Mouse (Mus musculus) hindbrain, embryonic 16.5 days (tissue): ENCODE measurements around the gene Ubqlnl. TPM values are rescaled to one million over a fixed set of nuclear protein-coding genes. Genes with fewer than 3 reads are reported as not detected.
A peak's percentile ranks its signal among the peaks of the same experiment; 100 is the strongest.

Experiments used
- ATAC-seq: fragments of 200-750 bp; cut with Nextera tagmentation; 2 replicates; pipeline ENCODE4 v1.8.0; 2017; ENCODE audit warnings: moderate TSS enrichment, moderate library complexity
- H3K27ac ChIP-seq: fragments of 300-500 bp; sonication (generic); 2 replicates; pipeline ENCODE4 v1.5.1; 2014; ENCODE audit warnings: low read depth, mild to moderate bottlenecking, control low read depth, low read length, moderate library complexity
- H3K27me3 ChIP-seq: fragments of 300-500 bp; sonication (generic); replicated peaks from 2 replicates; pipeline ENCODE4 v1.6.1; 2014; ENCODE audit warnings: low read length; ENCODE audit not compliant: control insufficient read depth, insufficient read depth
- H3K36me3 ChIP-seq: fragments of 300-500 bp; sonication (generic); 2 replicates; pipeline ENCODE4 v1.6.1; 2014; ENCODE audit warnings: mild to moderate bottlenecking, low read length, moderate library complexity, mixed read lengths; ENCODE audit not compliant: control insufficient read depth, insufficient read depth
- H3K4me1 ChIP-seq: fragments of 300-500 bp; sonication (generic); 2 replicates; pipeline ENCODE4 v1.6.1; 2014; ENCODE audit warnings: low read depth, low read length; ENCODE audit not compliant: control insufficient read depth, insufficient read depth
- H3K4me2 ChIP-seq: fragments of 300-500 bp; sonication (generic); 2 replicates; pipeline ENCODE4 v1.6.1; 2014; ENCODE audit warnings: mild to moderate bottlenecking, low read length, control low read depth, moderate library complexity
- H3K4me3 ChIP-seq: fragments of 300-500 bp; sonication (generic); 2 replicates; pipeline ENCODE4 v1.5.1; 2014; ENCODE audit warnings: mild to moderate bottlenecking, low read length, control low read depth, moderate library complexity
- H3K9ac ChIP-seq: fragments of 300-500 bp; sonication (generic); 2 replicates; pipeline ENCODE4 v1.6.1; 2014; ENCODE audit warnings: low read depth, mild to moderate bottlenecking, control low read depth, low read length, moderate library complexity
- H3K9me3 ChIP-seq: fragments of 300-500 bp; sonication (generic); 2 replicates; pipeline ENCODE4 v1.6.1; 2014; ENCODE audit warnings: mild to moderate bottlenecking, low read length, moderate library complexity; ENCODE audit not compliant: control insufficient read depth
- WGBS: fragments of 180-500 bp; shearing (Covaris S2); extraction: QIAGEN DNeasy Blood & Tissue Kit; methylation state at CpG from one replicate; pipeline ENCODE4 v1.1.7; 2014; 5-methylcytosine and 5-hydroxymethylcytosine counted together
- polyA plus RNA-seq: library from polyadenylated mRNA; unstranded; fragments of >200 nt; fragmentation: Nextera tagmentation; extraction: Ambion mirVana; gene quantifications from 2 replicates; pipeline ENCODE4 v1.2.1, GENCODE M21; 2015

Gene Ubqlnl
- polyA plus RNA-seq = not detected in 2 replicates

- no peak within 1 kb of the TSS for H3K4me3 ChIP-seq
- H3K9ac ChIP-seq = no peak within 1 kb of the TSS
- no peak within 1 kb of the TSS for H3K27ac ChIP-seq
- no peaks in the 10 kb centered on the region for H3K27me3 ChIP-seq
- 93% methylated on average over 2 of the region's 2 CpGs for WGBS
- ATAC-seq = no peak
- H3K36me3 ChIP-seq = no peaks in the 10 kb centered on the region
- no peaks in the 10 kb centered on the region for H3K4me1 ChIP-seq
- no peaks in the 10 kb centered on the region for H3K9me3 ChIP-seq
- H3K4me2 ChIP-seq = no peak within 1 kb of the TSS
Observed at GRCm38 (mm10) chr7:104150456-104150855, at the start of gene Ubqlnl. Gene Ubqlnl, minus strand, starts transcription at chr7:104150556.

GRCm38 (mm10) chr7:104199822-104200221 is 49.5 kb upstream of the Ubqlnl start:
- Histone ChIP-seq H3K9me3 (no peaks in the 10 kb centered on the region), H3K9ac (no peak overlapping the region), H3K4me1 (no peaks in the 10 kb centered on the region), H3K4me2 (no peak overlapping the region), H3K36me3 (no peaks in the 10 kb centered on the region), H3K27me3 (no peaks in the 10 kb centered on the region), H3K4me3 (no peak overlapping the region), H3K27ac (no peak overlapping the region)
- ATAC-seq = no peak
- WGBS = 8% methylated on average over 5 of the region's 5 CpGs

- WGBS = 86% methylated on average over 6 of the region's 6 CpGs
- Histone ChIP-seq H3K36me3 (no peaks in the 10 kb centered on the region), H3K9ac (no peak within 1 kb of the TSS), H3K4me2 (no peak within 1 kb of the TSS), H3K4me1 (no peaks in the 10 kb centered on the region), H3K9me3 (no peaks in the 10 kb centered on the region), H3K27me3 (no peaks in the 10 kb centered on the region), H3K4me3 (no peak within 1 kb of the TSS), H3K27ac (no peak within 1 kb of the TSS)
- ATAC-seq = no peak
Observed at GRCm38 (mm10) chr7:104195885-104196284, 45.5 kb upstream of the Ubqlnl start, which contains the start of gene Olfr649. Gene Olfr649, minus strand, starts transcription at chr7:104195985.

- Histone ChIP-seq H3K36me3 (no peaks in the 10 kb centered on the region), H3K4me2 (no peak overlapping the region), H3K9me3 (no peaks in the 10 kb centered on the region), H3K9ac (no peak overlapping the region), H3K27ac (no peak overlapping the region), H3K27me3 (no peaks in the 10 kb centered on the region), H3K4me3 (no peak overlapping the region), H3K4me1 (no peaks in the 10 kb centered on the region)
- WGBS = 63% methylated on average over 9 of the region's 9 CpGs
- ATAC-seq = no peak
Observed at GRCm38 (mm10) chr7:104191275-104191674, 40.9 kb upstream of the Ubqlnl start.

- H3K4me3 ChIP-seq = no peak within 1 kb of the TSS
- no peaks in the 10 kb centered on the region for H3K9me3 ChIP-seq
- no peak within 1 kb of the TSS for H3K4me2 ChIP-seq
- WGBS = 91% methylated on average over 2 of the region's 2 CpGs
- H3K4me1 ChIP-seq = no peaks in the 10 kb centered on the region
- no peak for ATAC-seq
- H3K36me3 ChIP-seq = no peaks in the 10 kb centered on the region
- no peak within 1 kb of the TSS for H3K27ac ChIP-seq
- no peak within 1 kb of the TSS for H3K9ac ChIP-seq
- no peaks in the 10 kb centered on the region for H3K27me3 ChIP-seq
Observed at GRCm38 (mm10) chr7:104183292-104183691, 32.9 kb upstream of the Ubqlnl start, which contains the start of gene Olfr648. Gene Olfr648, minus strand, starts transcription at chr7:104183392.

- ATAC-seq = no peak
- no peak overlapping the region for H3K27ac ChIP-seq
- WGBS = 68% methylated on average over 1 of the region's 1 CpGs
- H3K9ac ChIP-seq = no peak overlapping the region
- no peaks in the 10 kb centered on the region for H3K9me3 ChIP-seq
- H3K4me2 ChIP-seq = no peak overlapping the region
- no peaks in the 10 kb centered on the region for H3K36me3 ChIP-seq
- no peak overlapping the region for H3K4me3 ChIP-seq
- no peaks in the 10 kb centered on the region for H3K4me1 ChIP-seq
- H3K27me3 ChIP-seq = no peaks in the 10 kb centered on the region
Observed at GRCm38 (mm10) chr7:104179074-104179473, 28.7 kb upstream of the Ubqlnl start.

- no peaks in the 10 kb centered on the region for H3K9me3 ChIP-seq
- no peaks in the 10 kb centered on the region for H3K4me1 ChIP-seq
- peak; percentile 81 for ATAC-seq
- no peaks in the 10 kb centered on the region for H3K27me3 ChIP-seq
- no peaks in the 10 kb centered on the region for H3K36me3 ChIP-seq
- H3K9ac ChIP-seq = no peak overlapping the region
- no peak overlapping the region for H3K4me2 ChIP-seq
- no peak overlapping the region for H3K4me3 ChIP-seq
- WGBS = 55% methylated on average over 5 of the region's 5 CpGs
- no peak overlapping the region for H3K27ac ChIP-seq
Observed at GRCm38 (mm10) chr7:104178422-104179054, 28.2 kb upstream of the Ubqlnl start.

- H3K27ac ChIP-seq = no peak overlapping the region
- no peaks in the 10 kb centered on the region for H3K27me3 ChIP-seq
- no peaks in the 10 kb centered on the region for H3K9me3 ChIP-seq
- H3K4me2 ChIP-seq = no peak overlapping the region
- no peak overlapping the region for H3K9ac ChIP-seq
- WGBS = 11% methylated on average over 1 of the region's 1 CpGs
- H3K36me3 ChIP-seq = no peaks in the 10 kb centered on the region
- no peak overlapping the region for H3K4me3 ChIP-seq
- H3K4me1 ChIP-seq = no peaks in the 10 kb centered on the region
- no peak for ATAC-seq
Observed at GRCm38 (mm10) chr7:104175085-104175484, 24.7 kb upstream of the Ubqlnl start.

- WGBS = 74% methylated on average over 6 of the region's 6 CpGs
- Histone ChIP-seq H3K4me3 (no peak overlapping the region), H3K36me3 (no peaks in the 10 kb centered on the region)
Observed at GRCm38 (mm10) chr7:104169634-104170204, 19.4 kb upstream of the Ubqlnl start.

More at GRCm38 (mm10) chr7:104169634-104170204, 19.4 kb upstream of the Ubqlnl start:
- Histone ChIP-seq H3K4me2 (no peak overlapping the region), H3K4me1 (no peaks in the 10 kb centered on the region), H3K9ac (no peak overlapping the region), H3K27ac (no peak overlapping the region), H3K27me3 (no peaks in the 10 kb centered on the region), H3K9me3 (no peaks in the 10 kb centered on the region)
- ATAC-seq = no peak
